ENCODE assay signal across 35 mouse cellular contexts in genomic region chr12:91075600-91075999, GRCm38 (mm10).
"Had no signal": no experiment of that assay in that cellular context is flagged by ENCODE, and none has a peak within 500 bp of the region (broad histone marks: within the 10 kb centered on the region; RNA-seq: fewer than 3 reads in every experiment).

No protein-coding gene starts in this region.

- H3K4me2 ChIP-seq: heart, embryonic 11.5 days; heart, embryonic 12.5 days; heart, embryonic 13.5 days; heart, embryonic 15.5 days; hindbrain, embryonic 12.5 days; hindbrain, embryonic 13.5 days; hindbrain, embryonic 14.5 days; hindbrain, embryonic 15.5 days; intestine, embryonic 15.5 days; kidney, embryonic 15.5 days had no signal

- H3K4me3 ChIP-seq: heart, embryonic 10.5 days; heart, embryonic 12.5 days; heart, embryonic 13.5 days; heart, embryonic 15.5 days; hindbrain, embryonic 10.5 days; hindbrain, embryonic 12.5 days; hindbrain, embryonic 13.5 days; hindbrain, embryonic 15.5 days; intestine, embryonic 15.5 days; kidney, embryonic 15.5 days; layer of hippocampus, adult 2 months had no signal

- H3K9me3 ChIP-seq: heart, embryonic 10.5 days; heart, embryonic 12.5 days; heart, embryonic 13.5 days; heart, embryonic 15.5 days; hindbrain, embryonic 10.5 days; hindbrain, embryonic 12.5 days; hindbrain, embryonic 13.5 days; hindbrain, embryonic 15.5 days; intestine, embryonic 15.5 days; kidney, embryonic 15.5 days had no signal

- DNase-seq: heart, postnatal 10 days; heart, postnatal 14 days; heart, postnatal 36 days; heart, postnatal 4 days; kidney, adult 11 months; kidney, adult 18-20 months; kidney, adult 2 months; kidney, adult 8-10 months; kidney, adult 9 months; kidney, postnatal 10 days; kidney, postnatal 14 days; kidney, postnatal 25 days; kidney, postnatal 36 days; kidney, postnatal 4 days; layer of hippocampus, adult 9-11 months; layer of hippocampus, postnatal 36 days had no signal

- H3K27me3 ChIP-seq: heart, embryonic 12.5 days; heart, embryonic 13.5 days; heart, embryonic 15.5 days; hindbrain, embryonic 12.5 days; hindbrain, embryonic 13.5 days; hindbrain, embryonic 15.5 days; intestine, embryonic 15.5 days; kidney, embryonic 15.5 days had no signal

- H3K9ac ChIP-seq: heart, embryonic 12.5 days; heart, embryonic 13.5 days; heart, embryonic 15.5 days; hindbrain, embryonic 12.5 days; hindbrain, embryonic 13.5 days; hindbrain, embryonic 14.5 days; hindbrain, embryonic 15.5 days; intestine, embryonic 15.5 days; kidney, embryonic 15.5 days had no signal

- H3K4me1 ChIP-seq: heart, embryonic 10.5 days; heart, embryonic 12.5 days; heart, embryonic 13.5 days; heart, embryonic 15.5 days; hindbrain, embryonic 10.5 days; hindbrain, embryonic 12.5 days; hindbrain, embryonic 13.5 days; hindbrain, embryonic 15.5 days; intestine, embryonic 15.5 days; kidney, embryonic 15.5 days had no signal

- ATAC-seq: hindbrain, embryonic 16.5 days; hindbrain, postnatal 0 days; inflammation-experienced regulatory T-cells, adult 6 months; intestine, embryonic 15.5 days; intestine, embryonic 16.5 days; intestine, postnatal 0 days had no signal

- H3K27ac ChIP-seq: heart, embryonic 10.5 days; heart, embryonic 13.5 days; heart, embryonic 15.5 days; hindbrain, embryonic 10.5 days; hindbrain, embryonic 12.5 days; hindbrain, embryonic 13.5 days; hindbrain, embryonic 14.5 days; hindbrain, embryonic 15.5 days; hindbrain, postnatal 0 days; intestine, embryonic 15.5 days; kidney, embryonic 15.5 days; kidney, postnatal 0 days; layer of hippocampus, adult 2 months had no signal

- H3K36me3 ChIP-seq: heart, embryonic 10.5 days; heart, embryonic 13.5 days; heart, embryonic 15.5 days; hindbrain, embryonic 10.5 days; hindbrain, embryonic 12.5 days; hindbrain, embryonic 13.5 days; hindbrain, embryonic 15.5 days; intestine, embryonic 15.5 days; kidney, embryonic 15.5 days had no signal
